ENCODE assay signal across 9 mouse cellular contexts in the genomic region with DNA sequence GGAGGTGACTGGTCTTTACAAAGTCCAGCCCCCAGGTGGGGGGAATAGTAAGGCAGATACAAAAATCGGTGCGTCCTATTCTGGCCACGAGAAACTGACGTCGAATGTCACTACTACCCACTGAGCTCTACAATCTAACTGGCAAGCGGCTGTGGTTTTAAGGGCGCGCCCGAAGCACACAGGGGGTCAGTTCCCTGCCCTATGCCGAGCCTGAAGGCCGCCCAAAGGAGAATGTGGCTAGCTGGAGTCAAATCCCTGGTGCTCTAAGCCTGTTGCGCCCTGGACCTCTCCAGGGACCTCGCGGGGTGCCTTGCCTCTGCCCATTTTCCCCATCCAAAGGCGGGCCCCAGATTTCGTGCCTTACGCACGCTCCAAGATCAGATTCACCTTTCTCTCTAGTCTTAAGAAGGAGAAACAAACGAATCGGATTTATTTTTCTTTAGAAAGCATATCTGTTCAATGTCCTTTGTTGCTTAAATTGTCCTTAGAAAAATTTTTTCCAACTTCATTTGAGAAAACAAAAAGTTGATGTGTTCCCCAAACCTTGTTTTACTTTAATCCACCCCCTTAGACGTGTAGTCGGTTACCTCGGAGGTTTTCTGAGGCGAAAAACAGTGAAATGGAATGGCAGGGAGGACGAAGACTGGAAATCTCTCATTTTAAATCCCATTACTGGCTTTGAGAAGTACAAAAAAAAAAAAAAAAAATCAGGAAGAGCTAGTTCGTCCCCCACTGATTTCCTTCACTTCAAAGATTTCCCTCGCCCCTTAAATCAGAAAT.
A peak's percentile ranks its signal among the peaks of the same experiment; 100 is the strongest.
DNase-seq lines count a peak whose midpoint lies in the region; ATAC-seq lines count a peak whose summit lies in the region.
"Had no signal": no experiment of that assay in that cellular context is flagged by ENCODE, and none has a peak within 500 bp of the region (broad histone marks: within the 10 kb centered on the region; RNA-seq: fewer than 3 reads in every experiment).

No protein-coding gene starts in this region.

- 10% methylated on average over 27 of the region's 27 CpGs for WGBS in lung, embryonic 16.5 days
- 2% methylated on average over 27 of the region's 27 CpGs for WGBS in forebrain, embryonic 14.5 days
- WGBS in limb, embryonic 13.5 days: 3% methylated on average over 27 of the region's 27 CpGs
- WGBS in stomach, embryonic 14.5 days: 13% methylated on average over 27 of the region's 27 CpGs

- intact Hi-C loops in left cerebral cortex, postnatal 14 days (cut with DNase I): no loop called here

- peak overlapping the region; percentile 48 for H3K4me3 ChIP-seq in lung, embryonic 16.5 days (ENCODE audit: low read length)
- H3K4me3 ChIP-seq in forebrain, embryonic 14.5 days (ENCODE audit: low read depth, low read length): peak overlapping the region; percentile 17; the same call in 1 of the 2 replicates
- peak overlapping the region; percentile 46 for H3K4me3 ChIP-seq in limb, embryonic 13.5 days
- peak overlapping the region; percentile 35 for H3K4me3 ChIP-seq in stomach, embryonic 14.5 days (ENCODE audit: low read depth, low read length)
- H3K4me3 ChIP-seq: erythroblast, embryonic 14.5 days had no signal

- no peaks in the 10 kb centered on the region for H3K36me3 ChIP-seq in lung, embryonic 16.5 days (ENCODE audit: control insufficient read depth, insufficient read depth, low read length)
- no peaks in the 10 kb centered on the region for H3K36me3 ChIP-seq in forebrain, embryonic 14.5 days (ENCODE audit: control insufficient read depth, insufficient read depth, low read length)
- H3K36me3 ChIP-seq in limb, embryonic 13.5 days: no peaks in the 10 kb centered on the region
- no peaks in the 10 kb centered on the region for H3K36me3 ChIP-seq in stomach, embryonic 14.5 days (ENCODE audit: control insufficient read depth, insufficient read depth, low read length)

- no peak for ATAC-seq in lung, embryonic 16.5 days (ENCODE audit: low read depth)
- ATAC-seq in forebrain, embryonic 14.5 days: no peak
- ATAC-seq in limb, embryonic 13.5 days (ENCODE audit: low FRiP score, low read depth): no peak
- ATAC-seq in stomach, embryonic 14.5 days (ENCODE audit: insufficient number of reproducible peaks, insufficient read depth, low FRiP score, low read depth): no peak

- no peak overlapping the region; the same call in 1 of the 2 replicates for H3K27ac ChIP-seq in lung, embryonic 16.5 days (ENCODE audit: low read length)
- no peak overlapping the region for H3K27ac ChIP-seq in forebrain, embryonic 14.5 days (ENCODE audit: low read depth, low read length)
- H3K27ac ChIP-seq in limb, embryonic 13.5 days: peak overlapping the region; percentile 92
- no peak overlapping the region for H3K27ac ChIP-seq in stomach, embryonic 14.5 days (ENCODE audit: low read length)

- H3K27me3 ChIP-seq in lung, embryonic 16.5 days (ENCODE audit: control insufficient read depth, insufficient read depth, low read depth, low read length): peaks cover 45% of the 10 kb centered on the region
- peaks cover 78% of the 10 kb centered on the region for H3K27me3 ChIP-seq in forebrain, embryonic 14.5 days (replicated peaks; ENCODE audit: control insufficient read depth, insufficient read depth, low read length)
- peaks cover 58% of the 10 kb centered on the region for H3K27me3 ChIP-seq in limb, embryonic 13.5 days
- H3K27me3 ChIP-seq in stomach, embryonic 14.5 days (ENCODE audit: control insufficient read depth, insufficient read depth, low read length): 0 out of 2 replicates have a peak, but pooled peaks cover 4% of the 10 kb centered on the region

- H3K4me2 ChIP-seq in lung, embryonic 16.5 days (ENCODE audit: low read depth, low read length): peak overlapping the region; percentile 77
- H3K4me2 ChIP-seq in forebrain, embryonic 14.5 days (ENCODE audit: low read length): peak overlapping the region; percentile 44
- peak overlapping the region; percentile 81 for H3K4me2 ChIP-seq in limb, embryonic 13.5 days (replicated peaks)
- H3K4me2 ChIP-seq in stomach, embryonic 14.5 days (replicated peaks; ENCODE audit: low read depth, low read length): peak overlapping the region; percentile 87

- H3K9me3 ChIP-seq in lung, embryonic 16.5 days (ENCODE audit: control insufficient read depth, low read length): no peaks in the 10 kb centered on the region
- H3K9me3 ChIP-seq in forebrain, embryonic 14.5 days (replicated peaks; ENCODE audit: control insufficient read depth, low read length): no peaks in the 10 kb centered on the region
- H3K9me3 ChIP-seq in limb, embryonic 13.5 days: no peaks in the 10 kb centered on the region
- no peaks in the 10 kb centered on the region for H3K9me3 ChIP-seq in stomach, embryonic 14.5 days (ENCODE audit: control insufficient read depth, low read depth, low read length)

- peak overlapping the region; percentile 56 for H3K9ac ChIP-seq in lung, embryonic 16.5 days (ENCODE audit: low read length)
- H3K9ac ChIP-seq in forebrain, embryonic 14.5 days (ENCODE audit: low read length): peak overlapping the region; percentile 21
- peak overlapping the region; percentile 71 for H3K9ac ChIP-seq in limb, embryonic 13.5 days
- H3K9ac ChIP-seq in stomach, embryonic 14.5 days (replicated peaks; ENCODE audit: low read depth, low read length): 0 out of 2 replicates have a peak overlapping the region, but pooled peaks have one; percentile 14

- H3K4me1 ChIP-seq in lung, embryonic 16.5 days (replicated peaks; ENCODE audit: control insufficient read depth, insufficient read depth, low read length): peaks cover 42% of the 10 kb centered on the region
- peaks cover 9% of the 10 kb centered on the region for H3K4me1 ChIP-seq in forebrain, embryonic 14.5 days (ENCODE audit: control insufficient read depth, insufficient read depth, low read length)
- H3K4me1 ChIP-seq in limb, embryonic 13.5 days: peaks cover 78% of the 10 kb centered on the region
- H3K4me1 ChIP-seq in stomach, embryonic 14.5 days (ENCODE audit: control insufficient read depth, insufficient read depth, low read length): peaks cover 35% of the 10 kb centered on the region

- DNase-seq in lung, postnatal 10 days: no peak
- DNase-seq in forebrain, embryonic 14.5 days (ENCODE audit: low spot score): no peak
- DNase-seq in ovary, postnatal 10 days (ENCODE audit: low spot score): no peak
- no peak for DNase-seq in left cerebral cortex, postnatal 14 days (ENCODE audit: low spot score in 2 of 2)
- DNase-seq in cerebellum, postnatal 14 days: no peak

Comparison
In these comparisons a context has a peak if more than half of its experiments do, and no peak if none do; other contexts are left out.
1. H3K9ac ChIP-seq: peak in every context shown above with its lines; median percentile 71 in limb, embryonic 13.5 days; 56 in lung, embryonic 16.5 days; 21 in forebrain, embryonic 14.5 days; 14 in stomach, embryonic 14.5 days.